Mouse (Mus musculus): Measurements from ENCODE around the gene Bcl2l12. TPM values are rescaled to one million over a fixed set of nuclear protein-coding genes. Genes with fewer than 3 reads are reported as not detected.

Bcl2l12 gene
- total RNA-seq, 1 experiment from 2014 or later: 17.8 TPM

Other genes starting within 250 kb of the Bcl2l12 start
- 0.98 and 1.5 TPM in 2 replicates for gene Zfp473, start 247.7 kb downstream of the Bcl2l12 start, total RNA-seq (2017)
- gene Nup62, start 182.6 kb downstream of the Bcl2l12 start, total RNA-seq (2017): 40.6 and 42.0 TPM in 2 replicates
- gene Il4i1, start 182.3 kb downstream of the Bcl2l12 start, total RNA-seq (2017): 25.3 and 28.3 TPM in 2 replicates
- gene Atf5, start 182.1 kb downstream of the Bcl2l12 start, total RNA-seq (2017): 1.3 and 1.8 TPM in 2 replicates
- gene Akt1s1, start 149.7 kb downstream of the Bcl2l12 start, total RNA-seq (2017): 26.4 and 37.0 TPM in 2 replicates
- 62.0 and 73.8 TPM in 2 replicates for gene Tbc1d17, start 149.6 kb downstream of the Bcl2l12 start, total RNA-seq (2017)
- 95.7 and 102 TPM in 2 replicates for gene Pnkp, start 141.6 kb downstream of the Bcl2l12 start, total RNA-seq (2017)
- 5.2 and 9.7 TPM in 2 replicates for gene Ptov1, start 128.9 kb downstream of the Bcl2l12 start, total RNA-seq (2017)
- gene Med25, start 106.0 kb downstream of the Bcl2l12 start, total RNA-seq (2017): 23.5 and 26.8 TPM in 2 replicates
- 22.1 and 29.9 TPM in 2 replicates for gene Fuz, start 102.6 kb downstream of the Bcl2l12 start, total RNA-seq (2017)
- 23.9 and 29.8 TPM in 2 replicates for gene Ap2a1, start 69.2 kb downstream of the Bcl2l12 start, total RNA-seq (2017)
- not detected in 2 replicates for gene Tsks, start 55.5 kb downstream of the Bcl2l12 start, total RNA-seq (2017)
- not detected in 2 replicates for gene Cpt1c, start 23.9 kb downstream of the Bcl2l12 start, total RNA-seq (2017)
- 41.1 and 52.0 TPM in 2 replicates for gene Prmt1, start 12.1 kb downstream of the Bcl2l12 start, total RNA-seq (2017)
- 216 and 230 TPM in 2 replicates for gene Irf3, start 1.1 kb downstream of the Bcl2l12 start, total RNA-seq (2017)
- gene Scaf1, start 17.7 kb upstream of the Bcl2l12 start, total RNA-seq (2017): 35.7 and 39.7 TPM in 2 replicates
- gene Rras, start 19.2 kb upstream of the Bcl2l12 start, total RNA-seq (2017): 4.9 and 7.1 TPM in 2 replicates
- gene Prr12, start 54.2 kb upstream of the Bcl2l12 start, total RNA-seq (2017): 7.6 and 10.2 TPM in 2 replicates
- gene Nosip, start 63.7 kb upstream of the Bcl2l12 start, total RNA-seq (2017): 50.7 and 51.0 TPM in 2 replicates
- gene Prrg2, start 64.0 kb upstream of the Bcl2l12 start, total RNA-seq (2017): 19.8 and 21.8 TPM in 2 replicates
- gene Rcn3, start 93.5 kb upstream of the Bcl2l12 start, total RNA-seq (2017): 9.2 and 16.1 TPM in 2 replicates
- gene Fcgrt, start 105.1 kb upstream of the Bcl2l12 start, total RNA-seq (2017): 29.6 and 32.2 TPM in 2 replicates
- gene Rps11, start 125.7 kb upstream of the Bcl2l12 start, total RNA-seq (2017): 587 and 609 TPM in 2 replicates
- 2,520 and 3,147 TPM in 2 replicates for gene Rpl13a, start 130.0 kb upstream of the Bcl2l12 start, total RNA-seq (2017)
- 0.58 TPM in 1 of 2 replicates, not detected in the other for gene Gm45713, start 137.5 kb upstream of the Bcl2l12 start, total RNA-seq (2017)
- gene Flt3l, start 137.7 kb upstream of the Bcl2l12 start, total RNA-seq (2017): 34.4 and 37.5 TPM in 2 replicates
- 33.4 and 38.5 TPM in 2 replicates for gene Pih1d1, start 155.6 kb upstream of the Bcl2l12 start, total RNA-seq (2017)
- gene Aldh16a1, start 155.9 kb upstream of the Bcl2l12 start, total RNA-seq (2017): 38.3 and 39.7 TPM in 2 replicates
- gene Slc17a7, start 165.2 kb upstream of the Bcl2l12 start, total RNA-seq (2017): not detected in 2 replicates
- gene Gfy, start 180.9 kb upstream of the Bcl2l12 start, total RNA-seq (2017): not detected in 2 replicates
- gene Pth2, start 182.3 kb upstream of the Bcl2l12 start, total RNA-seq (2017): not detected in 2 replicates
- 0.25 and 0.35 TPM in 2 replicates for gene Ccdc155, start 206.2 kb upstream of the Bcl2l12 start, total RNA-seq (2017)
- 1.6 and 2.8 TPM in 2 replicates for gene Dkkl1, start 213.4 kb upstream of the Bcl2l12 start, total RNA-seq (2017)
- not detected in 2 replicates for gene Tead2, start 217.0 kb upstream of the Bcl2l12 start, total RNA-seq (2017)
- 602 and 650 TPM in 2 replicates for gene Cd37, start 240.4 kb upstream of the Bcl2l12 start, total RNA-seq (2017)
- 0.12 TPM in 1 of 2 replicates, not detected in the other for gene Slc6a16, start 242.4 kb upstream of the Bcl2l12 start, total RNA-seq (2017)

Measured in neutrophil, adult 5-6 weeks (primary cell).